Mouse (Mus musculus) G1E (cell line): ENCODE data around the gene Maml2.

Experiments used
- CTCF ChIP-seq: IDR thresholded peaks from 2 replicates; pipeline ENCODE4 v1.5.1; 2012; ENCODE audit warnings: low read depth, low read length, inconsistent platforms, mixed read lengths
- GATA1 ChIP-seq: IDR thresholded peaks from 2 replicates; pipeline ENCODE4 v1.6.1; 2012; ENCODE audit warnings: borderline replicate concordance, low read length, inconsistent platforms, mixed read lengths
- GATA2 ChIP-seq: IDR thresholded peaks from 2 replicates; pipeline ENCODE4 v1.6.1; 2012; ENCODE audit warnings: low read depth, low read length, inconsistent platforms, borderline replicate concordance
- POLR2AphosphoS5 ChIP-seq: IDR thresholded peaks from 2 replicates; pipeline ENCODE4 v1.6.1; 2012; ENCODE audit warnings: low read depth, low read length, inconsistent platforms; ENCODE audit not compliant: insufficient replicate concordance
- TAL1 ChIP-seq: conservative IDR thresholded peaks from 2 replicates; pipeline ENCODE4 v1.6.1; 2012; ENCODE audit warnings: low read depth, low read length, inconsistent platforms, mixed read lengths

- TF ChIP-seq CTCF (no peak), GATA2 (no peak), GATA1 (no peak), POLR2AphosphoS5 (no peak), TAL1 (no peak)
Measured at GRCm38 (mm10) chr9:13599800-13600199, 302.0 kb downstream of the Maml2 start.
